Mouse (Mus musculus) liver, postnatal 0 days (tissue): Measurements from ENCODE around the gene Amot.

Source experiments
- CTCF ChIP-seq: sonication (generic); IDR thresholded peaks from 2 replicates; pipeline ENCODE4 v1.5.1; 2016; ENCODE audit warnings: antibody characterized with exemption, low read depth
- EP300 ChIP-seq: IDR thresholded peaks from 2 replicates; pipeline ENCODE4 v1.6.1; 2016; ENCODE audit warnings: antibody characterized with exemption, low read depth, mild to moderate bottlenecking

DNA sequence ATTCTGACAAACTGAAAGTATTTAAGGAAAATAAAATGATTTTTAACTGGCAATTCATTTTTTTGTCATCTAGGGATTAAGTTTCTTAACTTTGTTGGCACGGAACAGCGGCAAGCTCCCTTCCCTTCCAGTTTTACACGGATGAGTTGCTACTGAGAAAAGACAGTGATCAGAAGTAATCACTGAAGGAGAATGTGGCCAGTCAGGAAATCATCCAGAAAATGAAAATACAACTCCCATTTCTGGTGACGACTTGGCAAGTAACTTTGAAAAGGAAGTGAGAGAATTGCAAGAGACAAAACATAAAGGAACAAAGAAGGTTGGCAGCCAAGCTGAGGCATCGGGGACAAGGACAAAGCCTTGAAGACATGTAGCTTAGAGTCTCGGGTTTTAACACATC, 93.6 kb downstream of the Amot start:
- TF ChIP-seq EP300 (no peak), CTCF (no peak)
